24 mouse cellular contexts compared by ENCODE assay signal in genomic region chr12:72364543-72364942, GRCm38 (mm10). TPM values are rescaled to one million over a fixed set of nuclear protein-coding genes. Genes with fewer than 3 reads are reported as not detected.
DNase-seq lines count a peak whose midpoint lies in the region; ATAC-seq and TF ChIP-seq lines count a peak whose summit lies in the region.
"Had no signal": no experiment of that assay in that cellular context is flagged by ENCODE, and none has a peak within 500 bp of the region (broad histone marks: within the 10 kb centered on the region; RNA-seq: fewer than 3 reads in every experiment).

No protein-coding gene starts in this region.

- H3K36me3 ChIP-seq in midbrain, embryonic 12.5 days: no peaks in the 10 kb centered on the region
- H3K36me3 ChIP-seq in midbrain, postnatal 0 days (ENCODE audit: insufficient read depth, low read length): no peaks in the 10 kb centered on the region
- H3K36me3 ChIP-seq in hindbrain, embryonic 12.5 days: no peaks in the 10 kb centered on the region
- H3K36me3 ChIP-seq in neural tube, embryonic 15.5 days: no peaks in the 10 kb centered on the region
- no peaks in the 10 kb centered on the region for H3K36me3 ChIP-seq in limb, embryonic 10.5 days
- H3K36me3 ChIP-seq: embryonic facial prominence, embryonic 12.5 days; heart, embryonic 13.5 days; intestine, embryonic 15.5 days; neural tube, embryonic 12.5 days; stomach, embryonic 15.5 days had no signal

- TF ChIP-seq CTCF in midbrain, postnatal 0 days (IDR thresholded peaks at IDR 0.05): no peak

- H3K4me1 ChIP-seq in midbrain, embryonic 12.5 days: peaks cover 26% of the 10 kb centered on the region
- H3K4me1 ChIP-seq in midbrain, postnatal 0 days (ENCODE audit: insufficient read depth, low read length): peaks cover 21% of the 10 kb centered on the region
- H3K4me1 ChIP-seq in hindbrain, embryonic 12.5 days: peaks cover 36% of the 10 kb centered on the region
- H3K4me1 ChIP-seq in neural tube, embryonic 15.5 days: peaks cover 40% of the 10 kb centered on the region
- H3K4me1 ChIP-seq in limb, embryonic 10.5 days: peaks cover 8% of the 10 kb centered on the region; the same call in 1 of the 2 replicates
- H3K4me1 ChIP-seq: intestine, embryonic 15.5 days; stomach, embryonic 15.5 days had no signal

- no peak overlapping the region for H3K4me3 ChIP-seq in midbrain, embryonic 12.5 days
- H3K4me3 ChIP-seq in midbrain, postnatal 0 days (ENCODE audit: low read depth, low read length): no peak overlapping the region
- H3K4me3 ChIP-seq in hindbrain, embryonic 12.5 days: no peak overlapping the region
- no peak overlapping the region for H3K4me3 ChIP-seq in neural tube, embryonic 15.5 days (replicated peaks)
- H3K4me3 ChIP-seq in limb, embryonic 10.5 days: no peak overlapping the region
- H3K4me3 ChIP-seq: embryonic facial prominence, embryonic 12.5 days; erythroblast, embryonic 14.5 days; heart, embryonic 13.5 days; intestine, embryonic 15.5 days; neural tube, embryonic 12.5 days; stomach, embryonic 15.5 days had no signal

- no peak overlapping the region for H3K4me2 ChIP-seq in midbrain, embryonic 12.5 days (replicated peaks)
- H3K4me2 ChIP-seq in midbrain, postnatal 0 days (ENCODE audit: low read depth, low read length, poor library complexity, severe bottlenecking): no peak overlapping the region
- no peak overlapping the region for H3K4me2 ChIP-seq in hindbrain, embryonic 12.5 days (replicated peaks)
- no peak overlapping the region for H3K4me2 ChIP-seq in neural tube, embryonic 15.5 days
- H3K4me2 ChIP-seq: embryonic facial prominence, embryonic 12.5 days; heart, embryonic 13.5 days; intestine, embryonic 15.5 days; neural tube, embryonic 12.5 days; stomach, embryonic 15.5 days had no signal

- WGBS in midbrain, embryonic 12.5 days: 70% methylated on average over 5 of the region's 5 CpGs
- 75% methylated on average over 5 of the region's 5 CpGs for WGBS in midbrain, postnatal 0 days
- 70% methylated on average over 5 of the region's 5 CpGs for WGBS in hindbrain, embryonic 12.5 days
- WGBS in neural tube, embryonic 15.5 days: 81% methylated on average over 5 of the region's 5 CpGs
- WGBS in limb, embryonic 10.5 days: 90% methylated on average over 5 of the region's 5 CpGs

- no peak overlapping the region for H3K9ac ChIP-seq in midbrain, embryonic 12.5 days (replicated peaks)
- H3K9ac ChIP-seq in midbrain, postnatal 0 days (replicated peaks; ENCODE audit: low read length, poor library complexity, severe bottlenecking): no peak overlapping the region
- H3K9ac ChIP-seq in hindbrain, embryonic 12.5 days: no peak overlapping the region
- H3K9ac ChIP-seq in neural tube, embryonic 15.5 days (replicated peaks): no peak overlapping the region
- H3K9ac ChIP-seq: embryonic facial prominence, embryonic 12.5 days; heart, embryonic 13.5 days; intestine, embryonic 15.5 days; neural tube, embryonic 12.5 days; stomach, embryonic 15.5 days had no signal

- no peaks in the 10 kb centered on the region for H3K9me3 ChIP-seq in midbrain, embryonic 12.5 days
- no peaks in the 10 kb centered on the region for H3K9me3 ChIP-seq in midbrain, postnatal 0 days (ENCODE audit: low read length)
- no peaks in the 10 kb centered on the region for H3K9me3 ChIP-seq in hindbrain, embryonic 12.5 days (replicated peaks)
- H3K9me3 ChIP-seq in neural tube, embryonic 15.5 days (replicated peaks): no peaks in the 10 kb centered on the region
- H3K9me3 ChIP-seq in limb, embryonic 10.5 days (replicated peaks): no peaks in the 10 kb centered on the region
- H3K9me3 ChIP-seq: embryonic facial prominence, embryonic 12.5 days; heart, embryonic 13.5 days; intestine, embryonic 15.5 days; neural tube, embryonic 12.5 days; stomach, embryonic 15.5 days had no signal

- DNase-seq in midbrain, postnatal 0 days (ENCODE audit: low spot score): no peak
- DNase-seq in left cerebral cortex, adult 9 months (ENCODE audit: low spot score in 2 of 2): no peak
- DNase-seq in right cerebral cortex, postnatal 4 days: no peak
- no peak for DNase-seq in limb, embryonic 10.5 days (ENCODE audit: low spot score)
- DNase-seq: adrenal gland, postnatal 10 days; cerebellum, adult 9-11 months; heart, adult 18-20 months; liver; lung, adult 18-20 months; lung, postnatal 36 days; right cerebral cortex, postnatal 14 days; thymus, adult 18-20 months; thymus, postnatal 4 days had no signal

- H3K27me3 ChIP-seq in midbrain, embryonic 12.5 days: no peaks in the 10 kb centered on the region
- H3K27me3 ChIP-seq in midbrain, postnatal 0 days (ENCODE audit: insufficient read depth, low read length): no peaks in the 10 kb centered on the region
- H3K27me3 ChIP-seq in hindbrain, embryonic 12.5 days: no peaks in the 10 kb centered on the region
- H3K27me3 ChIP-seq in neural tube, embryonic 15.5 days (replicated peaks): no peaks in the 10 kb centered on the region
- H3K27me3 ChIP-seq in limb, embryonic 10.5 days (ENCODE audit: low read depth, poor library complexity, severe bottlenecking): no peaks in the 10 kb centered on the region
- H3K27me3 ChIP-seq: embryonic facial prominence, embryonic 12.5 days; intestine, embryonic 15.5 days; neural tube, embryonic 12.5 days; Patski; stomach, embryonic 15.5 days had no signal

- peak overlapping the region; percentile 69; the same call in 1 of the 2 replicates for H3K27ac ChIP-seq in midbrain, embryonic 12.5 days (replicated peaks)
- no peak overlapping the region for H3K27ac ChIP-seq in midbrain, postnatal 0 days (ENCODE audit: low read depth, low read length)
- peak overlapping the region; percentile 84 for H3K27ac ChIP-seq in hindbrain, embryonic 12.5 days
- H3K27ac ChIP-seq in neural tube, embryonic 15.5 days (replicated peaks): peak overlapping the region; percentile 69
- H3K27ac ChIP-seq in limb, embryonic 10.5 days: no peak overlapping the region
- H3K27ac ChIP-seq: embryonic facial prominence, embryonic 12.5 days; heart, embryonic 13.5 days; intestine, embryonic 15.5 days; stomach, embryonic 15.5 days had no signal

- no peak for ATAC-seq in midbrain, embryonic 12.5 days (ENCODE audit: low FRiP score, low read depth)
- ATAC-seq in midbrain, postnatal 0 days (ENCODE audit: low FRiP score): no peak
- ATAC-seq in hindbrain, embryonic 12.5 days (ENCODE audit: low FRiP score): no peak
- ATAC-seq in megakaryocyte, adult 5-6 weeks (ENCODE audit: poor library complexity, severe bottlenecking): peak; percentile 21
- ATAC-seq in neural tube, embryonic 15.5 days (ENCODE audit: low FRiP score): no peak

RNA-seq across cellular contexts. Expression of gene Rtn1, which starts 44.3 kb away (rescaled TPM):
- 659 and 730 TPM in 2 replicates for polyA plus RNA-seq in midbrain, embryonic 12.5 days (2016; fragmentation: Nextera tagmentation; extraction: Ambion mirVana)
- 1,958 and 2,696 TPM in 2 replicates for total RNA-seq in midbrain, postnatal 0 days (2014; rRNA removed)
- polyA plus RNA-seq in midbrain, postnatal 0 days (2015; fragmentation: Nextera tagmentation; extraction: Ambion mirVana): 3,970 and 4,135 TPM in 2 replicates
- polyA plus RNA-seq in hindbrain, embryonic 12.5 days (2016; fragmentation: Nextera tagmentation; extraction: Ambion mirVana): 892 and 927 TPM in 2 replicates
- total RNA-seq in megakaryocyte, adult 5-6 weeks (2015): 4.2 and 8.9 TPM in 2 replicates
- total RNA-seq in megakaryocyte, adult 5-6 weeks (2017): 2.1 and 2.5 TPM in 2 replicates
- polyA plus RNA-seq in neural tube, embryonic 15.5 days (2015; fragmentation: Nextera tagmentation; extraction: Ambion mirVana): 2,686 and 3,326 TPM in 2 replicates
- polyA plus RNA-seq in limb, embryonic 10.5 days (2016; fragmentation: Nextera tagmentation; extraction: Ambion mirVana): 8.3 and 11.4 TPM in 2 replicates

Comparison
In these comparisons a context has a peak if more than half of its experiments do, and no peak if none do; other contexts are left out.
1. H3K27ac ChIP-seq: peak in midbrain, embryonic 12.5 days (single experiment), hindbrain, embryonic 12.5 days (single experiment) and neural tube, embryonic 15.5 days (single experiment); none in midbrain, postnatal 0 days (single experiment) and limb, embryonic 10.5 days (single experiment).
2. RNA of gene Rtn1, which starts 44.3 kb away (polyA plus RNA-seq): 3,970 to 4,135 TPM in midbrain, postnatal 0 days, 2,686 to 3,326 TPM in neural tube, embryonic 15.5 days, 892 to 927 TPM in hindbrain, embryonic 12.5 days and 659 to 730 TPM in midbrain, embryonic 12.5 days; 8.3 to 11.4 TPM in limb, embryonic 10.5 days; every median in the first group is over 10 times any median in the second.